Mouse (Mus musculus) adrenal gland, adult 2 months (tissue): Measurements from ENCODE around the gene Rab22a. TPM values are rescaled to one million over a fixed set of nuclear protein-coding genes. Genes with fewer than 3 reads are reported as not detected.
"Not testable (repeated sequence)": the region's sequence is repeated elsewhere in the genome, so short reads cannot be mapped to it uniquely, and the experiment has no call there.

Source experiments
- DNase-seq: peaks from one replicate; pipeline ENCODE4 v3.0.0; 2021
- long read RNA-seq: library from polyadenylated mRNA; stranded (forward); transcript quantifications from one replicate; pipeline ENCODE4 v2.0.0, GENCODE M21; 2021
- polyA plus RNA-seq: library from polyadenylated mRNA; depleted of rRNA; stranded (reverse); fragments of >200 nt; gene quantifications from 2 replicates; pipeline ENCODE4 v1.2.3, GENCODE M21; 2012; rRNA removed
- total RNA-seq, 2 experiments: library from RNA; stranded (reverse); gene quantifications; 2 replicates each; pipeline ENCODE4 v1.2.3; 2021

The Rab22a gene
- total RNA-seq, result 10 to 100 TPM; 30.0 to 35.0 TPM
- polyA plus RNA-seq, result 62.4 and 64.8 TPM in 2 replicates
- long read RNA-seq, full-length matches to known transcripts, result 59 of 69 reads
- long read RNA-seq, partial matches to known transcripts, result 0 of 69 reads
- long read RNA-seq, other reads (novel, unspliced or antisense), result 10 of 69 reads

DNA sequence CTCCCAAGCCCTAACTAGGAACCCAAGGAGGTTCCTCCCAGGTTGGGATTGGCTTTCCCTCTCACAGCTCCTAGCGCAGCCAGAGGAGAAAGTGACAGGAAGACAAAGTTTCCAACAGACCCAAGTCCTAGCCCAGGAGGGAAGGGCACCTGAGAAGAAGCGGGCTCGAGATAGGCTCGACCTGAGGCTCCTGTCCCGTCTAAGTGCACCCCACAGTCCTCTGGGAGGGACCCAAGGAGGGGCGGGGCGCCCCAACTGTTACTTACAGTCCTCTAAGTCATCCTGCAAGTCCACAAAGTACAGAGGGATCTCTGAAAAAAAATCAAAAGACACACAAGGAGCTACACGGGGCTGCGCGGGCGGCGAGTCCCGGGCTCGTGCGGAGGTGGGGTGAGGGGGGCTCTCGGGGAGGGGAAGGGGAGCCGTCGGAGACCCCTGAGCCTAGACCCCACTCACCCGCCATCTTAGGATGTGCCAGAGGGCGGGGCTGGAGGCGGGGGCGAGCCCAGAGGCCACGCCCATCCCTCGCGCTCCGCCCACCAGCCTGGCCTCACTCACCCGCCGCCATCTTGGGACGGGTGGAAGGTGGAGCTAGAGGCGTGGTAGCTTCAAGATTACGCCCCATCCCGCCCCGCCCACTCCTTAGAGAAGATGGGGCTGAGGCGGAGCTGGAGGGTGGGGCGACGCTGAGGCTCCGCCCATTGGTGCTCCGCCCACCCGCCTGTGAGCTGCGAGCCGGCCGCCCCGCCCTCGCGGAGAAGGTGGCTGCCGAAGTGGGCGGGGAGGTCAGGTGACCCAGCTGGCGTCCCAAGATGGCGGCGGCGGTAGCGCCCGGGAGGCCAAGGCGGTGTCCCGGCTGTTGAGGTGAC, at the start of gene Rab22a:
Gene Rab22a (plus strand): TSS at position 704 of the 869 bp plus-strand sequence.
- peak; percentile 99 for DNase-seq

GRCm38 (mm10) chr2:173615378-173616081, 44.0 kb upstream of the Rab22a start:
- no peak for DNase-seq

- no peak for DNase-seq
Observed at GRCm38 (mm10) chr2:173616156-173616555, 43.4 kb upstream of the Rab22a start.

DNA sequence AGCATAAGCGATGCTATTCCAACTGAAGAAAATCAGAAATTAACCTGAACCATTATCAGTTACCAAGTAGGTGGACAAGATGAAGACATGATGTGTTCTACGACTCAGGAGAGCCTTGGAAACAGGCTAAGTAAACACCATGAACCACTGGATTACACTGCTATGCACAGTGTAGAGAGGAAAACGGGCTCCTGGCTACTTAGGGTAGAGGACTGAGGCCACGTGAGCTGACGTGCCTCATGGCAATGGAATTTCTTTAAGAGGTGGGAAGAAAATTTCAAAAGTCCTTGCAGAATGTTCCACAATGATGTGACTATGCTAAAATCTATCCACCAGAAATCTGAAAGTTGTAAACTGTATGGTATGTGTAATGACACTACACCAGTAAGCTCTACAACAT, 40.4 kb upstream of the Rab22a start:
- DNase-seq, result no peak

GRCm38 (mm10) chr2:173620645-173621044, 38.9 kb upstream of the Rab22a start:
- DNase-seq, result no peak

- DNase-seq, result peak; percentile 12
Observed at GRCm38 (mm10) chr2:173622173-173622601, 37.4 kb upstream of the Rab22a start.

GRCm38 (mm10) chr2:173624667-173625066, 34.9 kb upstream of the Rab22a start:
- DNase-seq, result no peak

GRCm38 (mm10) chr2:173625786-173626185, 33.8 kb upstream of the Rab22a start:
- DNase-seq, result no peak

- not testable (repeated sequence) for DNase-seq
Observed at GRCm38 (mm10) chr2:173634106-173634505, 25.5 kb upstream of the Rab22a start.

GRCm38 (mm10) chr2:173641370-173641769, 18.2 kb upstream of the Rab22a start:
- no peak for DNase-seq

DNA sequence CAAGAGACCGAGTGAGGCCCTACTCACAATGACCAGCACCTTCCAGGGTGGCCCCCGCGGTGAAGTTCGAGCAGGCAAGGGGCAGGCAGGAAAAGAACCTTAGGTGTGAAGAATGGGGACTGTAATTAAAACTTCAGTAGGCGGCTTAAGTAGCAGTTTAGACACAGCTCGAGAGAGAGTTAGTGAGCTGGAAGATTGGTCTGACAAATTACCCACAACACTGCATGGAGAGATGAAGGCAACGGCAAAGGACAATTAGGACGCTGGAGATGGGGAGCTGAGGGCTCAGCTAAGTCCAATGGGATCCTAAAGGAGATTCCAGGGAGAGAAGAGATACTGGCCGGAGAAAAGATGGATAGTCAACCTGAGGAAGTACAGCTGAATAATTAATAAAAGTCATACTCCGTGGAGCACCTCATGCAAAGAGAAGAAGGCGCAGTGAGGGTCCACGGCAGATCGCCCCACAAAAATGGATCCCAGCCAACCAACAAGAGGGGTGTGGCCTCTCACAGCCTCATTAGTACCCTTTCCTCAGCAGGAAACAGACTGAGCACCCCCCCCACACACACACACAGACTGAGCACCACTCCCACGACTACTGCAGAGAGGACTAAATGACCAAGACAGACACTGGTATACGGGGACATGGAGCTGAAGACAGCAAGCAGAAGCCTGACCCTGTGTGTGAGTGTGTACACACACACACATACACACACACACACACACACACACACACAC, 17.1 kb upstream of the Rab22a start:
- DNase-seq, result no peak

- no peak for DNase-seq
Observed at GRCm38 (mm10) chr2:173647197-173647911, 12.2 kb upstream of the Rab22a start.

DNA sequence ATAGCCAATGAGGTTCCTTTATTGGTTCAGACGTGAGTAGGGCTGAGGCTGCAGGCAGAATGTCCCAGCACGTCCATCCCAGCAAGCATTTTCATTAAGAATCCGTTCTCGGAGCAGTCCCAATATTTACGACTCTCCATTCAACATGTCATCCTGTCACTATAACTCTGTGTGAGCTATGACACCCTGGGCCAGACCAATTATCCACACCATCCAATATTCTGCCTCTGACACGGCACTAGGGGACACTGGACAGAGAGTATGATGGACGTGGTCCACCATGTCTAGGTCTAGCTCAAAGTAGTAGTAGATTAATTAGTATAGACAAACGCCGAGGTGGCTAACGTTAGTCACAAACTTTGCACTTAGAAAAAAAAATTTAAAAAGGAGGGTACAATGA, 9.8 kb upstream of the Rab22a start:
- no peak for DNase-seq

GRCm38 (mm10) chr2:173653526-173653925, 6.0 kb upstream of the Rab22a start:
- no peak for DNase-seq

DNA sequence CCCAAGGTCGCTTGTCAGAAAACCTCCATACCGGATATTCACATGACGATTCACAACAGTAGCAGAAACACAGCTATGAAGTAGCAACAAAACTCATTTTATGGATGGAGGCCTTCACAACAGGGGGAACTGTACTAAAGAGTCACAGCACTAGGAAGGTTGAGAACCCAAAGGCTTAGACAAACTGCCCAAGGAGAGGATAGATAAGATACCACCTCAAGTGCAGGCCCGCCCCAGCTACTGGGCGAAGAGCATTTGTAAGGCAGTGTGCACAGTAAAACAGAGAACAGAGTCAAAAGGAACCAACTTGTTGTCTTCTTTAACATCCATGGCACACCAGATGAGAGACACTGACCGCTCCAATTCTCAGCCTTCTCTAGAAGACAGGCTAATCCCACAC, 1.8 kb upstream of the Rab22a start:
- no peak for DNase-seq

GRCm38 (mm10) chr2:173658517-173658916, 1.0 kb upstream of the Rab22a start:
- no peak for DNase-seq

GRCm38 (mm10) chr2:173659926-173660684, 545 bp downstream of the Rab22a start:
- no peak for DNase-seq

- DNase-seq, result no peak
Observed at GRCm38 (mm10) chr2:173662255-173662950, 2.8 kb downstream of the Rab22a start.

GRCm38 (mm10) chr2:173664736-173665135, 5.2 kb downstream of the Rab22a start:
- no peak for DNase-seq

DNA sequence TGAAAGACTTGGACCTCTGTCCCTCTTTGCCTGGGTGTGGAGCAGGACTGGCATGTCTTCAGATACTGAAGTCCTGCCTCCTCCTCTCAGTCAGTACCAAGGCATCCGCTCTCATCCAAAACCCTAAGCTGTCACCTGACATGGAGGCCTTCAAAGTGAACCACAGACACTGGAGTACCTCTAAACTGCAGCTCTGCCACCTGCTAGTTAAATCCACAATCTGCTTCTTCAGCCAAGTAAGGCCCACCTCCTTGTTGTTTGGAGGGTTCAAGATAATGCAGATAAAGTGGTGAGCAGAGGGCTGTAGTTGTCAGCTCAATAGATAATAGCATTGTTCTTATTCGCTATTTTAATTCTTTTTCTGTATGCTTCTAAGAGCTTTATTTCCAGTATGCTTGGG, 5.7 kb downstream of the Rab22a start:
- no peak for DNase-seq
